Mouse (Mus musculus): ENCODE measurements around the gene Rbck1. TPM values are rescaled to one million over a fixed set of nuclear protein-coding genes. Genes with fewer than 3 reads are reported as not detected.
"Not testable (repeated sequence)": the region's sequence is repeated elsewhere in the genome, so short reads cannot be mapped to it uniquely, and the experiment has no call there.

Gene Rbck1
- total RNA-seq, 2 experiments from 2014 or later, result 100 to 110 TPM

DNA sequence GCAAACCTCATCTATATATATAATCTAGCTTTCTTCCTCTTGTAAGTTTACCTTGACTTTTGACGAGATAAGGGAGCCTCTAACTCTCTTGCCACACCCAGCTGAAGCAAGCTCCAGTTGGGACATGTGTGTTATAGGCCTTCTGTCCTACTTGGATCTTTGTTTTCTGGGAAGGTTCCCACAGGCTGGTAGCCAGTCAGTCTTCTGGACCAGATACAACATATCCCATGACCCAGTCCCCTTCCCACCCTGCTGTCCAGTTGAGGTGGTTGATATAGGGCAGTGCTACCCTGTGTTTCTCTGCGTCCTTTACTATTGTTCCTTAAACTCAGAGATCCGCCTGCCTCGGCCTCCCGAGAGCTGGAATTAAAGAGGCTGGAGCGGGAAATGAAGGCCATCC lies 27.0 kb downstream of the Rbck1 start:
- no peak for DNase-seq (ENCODE audit: low spot score in 2 of 2)

GRCm38 (mm10) chr2:152303781-152304180 lies 28.7 kb downstream of the Rbck1 start:
- DNase-seq (ENCODE audit: low spot score in 2 of 2), result no peak

DNA sequence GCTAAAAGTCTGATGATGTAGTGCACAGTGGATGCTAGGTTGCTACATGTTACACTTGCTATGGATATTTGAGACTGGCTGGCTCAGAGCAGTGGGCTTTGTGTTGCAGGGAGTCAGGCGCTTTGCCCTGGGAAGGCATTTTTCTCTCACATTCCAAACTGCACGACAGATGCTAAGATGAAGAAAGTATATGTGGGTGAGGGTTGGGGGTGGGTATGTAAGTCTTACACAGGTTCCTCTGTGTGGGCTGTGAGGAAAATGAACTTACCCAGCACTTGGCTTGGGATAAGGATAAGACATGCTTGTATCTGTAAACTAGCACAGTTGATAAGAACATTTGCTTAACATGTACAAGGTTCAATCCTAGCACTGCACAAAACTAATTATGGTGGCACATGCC lies 29.6 kb downstream of the Rbck1 start:
- DNase-seq (ENCODE audit: low spot score in 2 of 2), result no peak

GRCm38 (mm10) chr2:152294541-152294940 lies 37.9 kb downstream of the Rbck1 start:
- DNase-seq (ENCODE audit: low spot score in 2 of 2), result no peak

- DNase-seq (ENCODE audit: low spot score in 2 of 2), result peak; percentile 86 to 93
Observed at GRCm38 (mm10) chr2:152293727-152294475, 38.6 kb downstream of the Rbck1 start, which contains the start of gene Tbc1d20. Gene Tbc1d20 (plus strand): TSS chr2:152293828.

- no peak for DNase-seq (ENCODE audit: low spot score in 2 of 2)
Observed at GRCm38 (mm10) chr2:152293179-152293726, 39.2 kb downstream of the Rbck1 start.

DNA sequence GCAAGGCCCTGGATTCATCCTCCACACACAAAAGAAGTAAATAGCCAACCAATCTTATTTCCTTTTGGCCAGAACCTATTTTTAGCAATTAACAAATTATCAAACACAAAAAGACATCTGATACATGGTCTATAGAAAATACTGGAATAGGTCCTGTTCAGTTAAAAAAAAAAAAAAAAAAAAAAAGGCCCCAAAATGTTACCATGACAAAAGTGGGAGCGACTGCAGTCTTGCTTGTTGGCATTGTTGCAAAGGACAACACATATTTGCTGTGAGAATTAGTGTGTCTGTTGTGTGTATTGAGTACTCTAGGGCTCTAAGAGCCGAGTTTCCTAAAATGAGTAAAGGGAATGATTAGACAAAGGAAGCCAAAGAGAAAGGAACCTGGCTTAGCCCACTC lies 40.0 kb downstream of the Rbck1 start:
- no peak for DNase-seq (ENCODE audit: low spot score in 2 of 2)

GRCm38 (mm10) chr2:152289623-152290022 lies 42.8 kb downstream of the Rbck1 start:
- not testable (repeated sequence) for DNase-seq (ENCODE audit: low spot score in 2 of 2)

DNA sequence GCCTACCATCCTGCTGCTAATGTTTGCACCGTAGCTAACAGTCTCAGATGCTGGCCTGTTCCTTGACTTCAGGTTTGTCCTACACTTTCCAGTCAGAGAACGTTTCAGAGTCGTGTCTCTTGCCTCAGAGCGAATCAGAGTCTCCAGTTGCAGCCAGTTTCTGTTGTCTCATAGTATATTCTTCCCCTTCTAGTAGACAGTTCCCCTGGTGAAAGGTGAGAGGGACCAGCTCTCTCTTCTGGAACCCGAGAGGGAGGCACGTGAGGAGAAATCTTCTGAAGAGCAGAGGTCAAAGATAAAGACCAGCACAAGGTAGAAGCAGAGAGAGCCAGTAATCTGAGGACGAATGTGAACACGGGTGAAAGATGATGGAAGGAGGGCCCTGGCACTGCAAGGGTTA lies 44.4 kb downstream of the Rbck1 start:
- DNase-seq (ENCODE audit: low spot score in 2 of 2), result no peak

GRCm38 (mm10) chr2:152287560-152287959 lies 44.9 kb downstream of the Rbck1 start:
- no peak for DNase-seq (ENCODE audit: low spot score in 2 of 2)

- DNase-seq (ENCODE audit: low spot score in 2 of 2), result no peak
Observed at GRCm38 (mm10) chr2:152281407-152281806, 51.0 kb downstream of the Rbck1 start.

DNA sequence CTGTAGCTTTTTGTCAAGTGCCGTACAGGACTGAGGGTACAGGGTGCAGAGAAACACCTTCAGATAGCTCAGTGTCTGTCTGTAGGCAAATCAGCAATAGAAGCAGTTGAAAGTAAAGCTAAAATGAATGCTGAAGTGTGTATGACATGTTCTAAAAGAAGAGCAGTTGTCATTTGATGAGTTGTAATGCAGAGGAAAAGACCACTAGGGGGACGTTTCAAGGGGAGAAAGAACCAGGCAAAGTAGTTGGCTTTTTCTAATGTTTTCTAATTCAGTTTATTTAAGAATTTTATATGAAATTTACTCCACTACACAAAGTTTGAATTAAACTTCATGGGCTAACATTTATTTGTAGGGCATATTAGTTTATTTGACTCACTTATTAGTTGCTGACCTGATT lies 58.8 kb downstream of the Rbck1 start:
- no peak for DNase-seq (ENCODE audit: low spot score in 2 of 2)

Other genes starting within 250 kb of the Rbck1 start
- 10 to 100 TPM; 74.1 to 84.4 TPM for gene Srxn1, start 227.1 kb downstream of the Rbck1 start, total RNA-seq (2021)
- 1 to 10 TPM; 2.9 to 3.1 TPM for gene Tcf15, start 189.1 kb downstream of the Rbck1 start, total RNA-seq (2021)
- gene Csnk2a1, start 105.8 kb downstream of the Rbck1 start, total RNA-seq (2021), result 10 to 100 TPM; 92.6 to 95.5 TPM
- 10 to 100 TPM; 50.8 to 54.8 TPM for gene Tbc1d20, start 38.8 kb downstream of the Rbck1 start, total RNA-seq (2021)
- under 1 TPM in 1 of 2 experiments, not detected in 1; 0.69 TPM for gene Trib3, start 11.4 kb upstream of the Rbck1 start, total RNA-seq (2021)
- 100 to 1,000 TPM in 1 of 2 experiments, 10 to 100 TPM in 1; 95.7 to 106 TPM for gene Nrsn2, start 44.0 kb upstream of the Rbck1 start, total RNA-seq (2021)
- 10 to 100 TPM; 15.0 to 15.6 TPM for gene Sox12, start 65.4 kb upstream of the Rbck1 start, total RNA-seq (2021)
- 10 to 100 TPM; 10.2 to 10.6 TPM for gene Zcchc3, start 82.4 kb upstream of the Rbck1 start, total RNA-seq (2021)
- 1 to 10 TPM; 1.7 to 2.3 TPM for gene 6820408C15Rik, start 82.9 kb upstream of the Rbck1 start, total RNA-seq (2021)
- not detected for gene Defb23, start 132.0 kb upstream of the Rbck1 start, total RNA-seq (2021)
- gene Defb20, start 144.4 kb upstream of the Rbck1 start, total RNA-seq (2021), result not detected
- gene Defb22, start 157.5 kb upstream of the Rbck1 start, total RNA-seq (2021), result not detected
- gene Defb26, start 179.0 kb upstream of the Rbck1 start, total RNA-seq (2021), result not detected
- gene Defb28, start 185.6 kb upstream of the Rbck1 start, total RNA-seq (2021), result not detected
- gene Defb29, start 207.4 kb upstream of the Rbck1 start, total RNA-seq (2021), result not detected
- not detected for gene Gm17416, start 236.7 kb upstream of the Rbck1 start, total RNA-seq (2021)
- not detected for gene Defb21, start 240.1 kb upstream of the Rbck1 start, total RNA-seq (2021)
- gene Defb19, start 247.7 kb upstream of the Rbck1 start, total RNA-seq (2021), result not detected

All from layer of hippocampus, adult 18-20 months (tissue).